Mouse (Mus musculus) limb, embryonic 14.5 days (tissue): ENCODE data around the gene Spint2. TPM values are rescaled to one million over a fixed set of nuclear protein-coding genes. Genes with fewer than 3 reads are reported as not detected.

Experiments used
- ATAC-seq: fragments of 200-750 bp; cut with Nextera tagmentation; 2 replicates; pipeline ENCODE4 v1.8.0; 2017; ENCODE audit warnings: low read depth, moderate number of reproducible peaks, moderate TSS enrichment; ENCODE audit not compliant: low FRiP score
- DNase-seq: peaks from one replicate; pipeline ENCODE4 v3.0.0-alpha.2; 2015; ENCODE audit warnings: low spot score
- H3K27ac ChIP-seq: fragments of 300-500 bp; sonication (generic); replicated peaks from 2 replicates; pipeline ENCODE4 v1.5.1; 2014; ENCODE audit warnings: low read depth, mild to moderate bottlenecking, low read length, moderate library complexity, mixed read lengths
- H3K27me3 ChIP-seq: fragments of 300-500 bp; sonication (generic); 2 replicates; pipeline ENCODE4 v1.6.1; 2014; ENCODE audit warnings: low read length, mixed read lengths; ENCODE audit not compliant: control insufficient read depth, insufficient read depth
- H3K36me3 ChIP-seq: fragments of 300-500 bp; sonication (generic); 2 replicates; pipeline ENCODE4 v1.6.1; 2014; ENCODE audit warnings: mild to moderate bottlenecking, low read length, moderate library complexity, mixed read lengths; ENCODE audit not compliant: control insufficient read depth, insufficient read depth
- H3K4me1 ChIP-seq: fragments of 300-500 bp; sonication (generic); 2 replicates; pipeline ENCODE4 v1.6.1; 2014; ENCODE audit warnings: antibody characterized with exemption, low read length, mixed read lengths; ENCODE audit not compliant: control insufficient read depth, insufficient read depth
- H3K4me2 ChIP-seq: fragments of 300-500 bp; sonication (generic); replicated peaks from 2 replicates; pipeline ENCODE4 v1.6.1; 2014; ENCODE audit warnings: low read depth, mild to moderate bottlenecking, low read length, moderate library complexity; ENCODE audit not compliant: severe bottlenecking
- H3K4me3 ChIP-seq: fragments of 300-500 bp; sonication (generic); replicated peaks from 2 replicates; pipeline ENCODE4 v1.5.1; 2014; ENCODE audit warnings: low read length
- H3K9ac ChIP-seq: fragments of 300-500 bp; sonication (generic); 2 replicates; pipeline ENCODE4 v1.6.1; 2014; ENCODE audit warnings: mild to moderate bottlenecking, low read depth, low read length, moderate library complexity; ENCODE audit not compliant: severe bottlenecking
- H3K9me3 ChIP-seq: fragments of 300-500 bp; sonication (generic); 2 replicates; pipeline ENCODE4 v1.6.1; 2016; ENCODE audit warnings: low read length; ENCODE audit not compliant: control insufficient read depth
- POLR2A ChIP-seq: fragments of 200-500 bp; IDR thresholded peaks from 2 replicates; pipeline ENCODE4 v1.8.0; 2012; ENCODE audit warnings: inconsistent platforms, mild to moderate bottlenecking, moderate library complexity, borderline replicate concordance; ENCODE audit not compliant: insufficient read depth, insufficient read length; ENCODE audit errors: extremely low read depth
- WGBS: fragments of 180-500 bp; shearing (Covaris S2); extraction: QIAGEN DNeasy Blood & Tissue Kit; methylation state at CpG from one replicate; pipeline ENCODE4 v1.1.7; 2014; 5-methylcytosine and 5-hydroxymethylcytosine counted together
- polyA plus RNA-seq, 2 experiments: library from polyadenylated mRNA; depleted of rRNA in 1 of 2; stranded (reverse) in 1 of 2; unstranded in 1 of 2; fragments of >200 nt; fragmentation: Nextera tagmentation in 1 of 2; extraction: Ambion mirVana in 1 of 2; gene quantifications; 2 replicates each; pipeline versions ENCODE4 v1.2.1 to v1.2.3; 2012 to 2014

The Spint2 gene
- polyA plus RNA-seq, 2 experiments = 95.3 to 149 TPM

DNA sequence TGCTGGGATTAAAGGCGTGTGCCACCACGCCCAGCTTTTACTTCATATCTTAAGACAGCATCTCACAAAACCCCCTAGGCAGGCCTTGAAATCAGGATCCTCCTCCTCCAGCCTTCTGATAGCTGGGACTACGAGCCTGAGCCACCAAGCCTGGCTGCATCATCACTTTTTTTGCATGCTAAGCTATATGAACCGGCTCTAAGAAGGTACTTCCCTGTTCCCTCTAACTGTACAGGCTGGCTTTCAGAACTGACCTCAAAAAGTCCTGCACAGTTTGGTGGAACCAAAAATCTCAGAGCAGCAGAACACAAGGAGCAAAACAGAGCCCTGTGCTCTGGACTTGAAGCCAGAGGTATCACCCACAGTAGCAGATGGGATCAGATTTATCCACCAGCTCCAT is 53.5 kb downstream of the Spint2 start:
- H3K27me3 ChIP-seq = peaks cover 19% of the 10 kb centered on the region
- WGBS = 69% methylated on average over 4 of the region's 4 CpGs
- H3K9ac ChIP-seq = no peak overlapping the region
- no peak overlapping the region for H3K27ac ChIP-seq
- TF ChIP-seq POLR2A = no peak
- ATAC-seq (no peak), DNase-seq (no peak)
- H3K4me3 ChIP-seq = no peak overlapping the region
- no peak overlapping the region for H3K4me2 ChIP-seq
- H3K9me3 ChIP-seq = no peaks in the 10 kb centered on the region
- H3K4me1 ChIP-seq = peaks cover 7% of the 10 kb centered on the region; the same call in 1 of the 2 replicates
- H3K36me3 ChIP-seq = no peaks in the 10 kb centered on the region

DNA sequence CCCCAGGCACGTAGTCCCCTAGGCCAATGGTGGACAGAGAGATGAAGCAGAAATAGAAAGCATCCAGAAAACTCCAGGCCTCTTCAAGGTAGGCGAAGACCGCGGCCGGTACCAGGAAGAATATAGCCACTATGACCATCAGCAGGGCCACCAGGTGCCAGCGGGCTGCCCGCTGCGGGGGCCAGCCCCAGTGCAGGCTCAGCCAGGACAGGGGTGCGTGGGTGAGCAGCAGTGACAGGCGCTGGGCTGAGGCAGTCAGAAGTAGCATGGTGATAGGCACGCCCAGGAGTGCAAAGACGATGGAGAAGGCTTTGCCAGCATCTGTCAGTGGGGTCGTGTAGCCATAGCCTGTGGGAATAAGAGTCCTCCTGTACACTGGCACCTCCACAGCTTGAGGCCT is 56.2 kb downstream of the Spint2 start:
- H3K27me3 ChIP-seq = no peaks in the 10 kb centered on the region
- no peak overlapping the region for H3K4me3 ChIP-seq
- H3K9ac ChIP-seq = no peak overlapping the region
- no peak for DNase-seq
- H3K4me2 ChIP-seq = no peak overlapping the region
- H3K27ac ChIP-seq = no peak overlapping the region
- 80% methylated on average over 12 of the region's 13 CpGs for WGBS
- no peak for ATAC-seq
- H3K4me1 ChIP-seq = peaks cover 7% of the 10 kb centered on the region; the same call in 1 of the 2 replicates
- H3K36me3 ChIP-seq = no peaks in the 10 kb centered on the region
- no peaks in the 10 kb centered on the region for H3K9me3 ChIP-seq
- no peak for TF ChIP-seq POLR2A

GRCm38 (mm10) chr7:29224756-29225394 is 56.8 kb downstream of the Spint2 start:
- Histone ChIP-seq H3K9me3 (no peaks in the 10 kb centered on the region; the same call in 1 of the 2 replicates), H3K36me3 (no peaks in the 10 kb centered on the region), H3K27ac (no peak overlapping the region), H3K4me2 (0 out of 2 replicates have a peak overlapping the region, but pooled peaks have one; percentile 21), H3K4me3 (no peak overlapping the region), H3K9ac (no peak overlapping the region), H3K4me1 (peaks cover 7% of the 10 kb centered on the region; the same call in 1 of the 2 replicates), H3K27me3 (no peaks in the 10 kb centered on the region)
- DNase-seq = no peak
- no peak for ATAC-seq
- WGBS = 12% methylated on average over 16 of the region's 16 CpGs
- no peak for TF ChIP-seq POLR2A

GRCm38 (mm10) chr7:29214846-29215245 is 66.9 kb downstream of the Spint2 start:
- Histone ChIP-seq H3K4me1 (no peaks in the 10 kb centered on the region), H3K4me2 (no peak overlapping the region), H3K4me3 (no peak overlapping the region), H3K36me3 (no peaks in the 10 kb centered on the region), H3K9ac (no peak overlapping the region), H3K27ac (no peak overlapping the region), H3K9me3 (no peaks in the 10 kb centered on the region; the same call in 1 of the 2 replicates), H3K27me3 (no peaks in the 10 kb centered on the region)
- WGBS = 45% methylated on average over 15 of the region's 15 CpGs
- TF ChIP-seq POLR2A = no peak
- DNase-seq (no peak), ATAC-seq (no peak)

DNA sequence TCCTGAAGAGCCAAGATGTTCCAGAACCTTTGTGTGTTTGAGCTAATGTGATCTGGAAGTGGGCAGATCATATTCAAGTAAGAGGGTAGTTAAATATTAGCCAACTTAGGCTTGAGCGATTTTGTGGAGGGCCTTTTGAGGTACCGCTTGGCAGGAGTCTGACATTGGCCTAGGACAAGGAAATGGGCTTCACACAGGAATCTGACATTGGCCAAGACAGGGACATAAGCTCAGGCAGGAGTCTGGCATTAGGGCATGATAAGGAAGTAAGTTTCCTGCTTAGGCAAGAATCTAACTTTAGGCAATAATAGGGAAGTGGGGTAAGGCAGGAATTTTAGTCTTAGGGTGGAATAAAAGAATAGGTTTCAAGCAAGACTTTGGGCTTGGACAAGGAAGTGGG is 67.5 kb downstream of the Spint2 start:
- no peak for TF ChIP-seq POLR2A
- Histone ChIP-seq H3K9ac (no peak overlapping the region), H3K27ac (no peak overlapping the region), H3K9me3 (no peaks in the 10 kb centered on the region), H3K4me3 (no peak overlapping the region), H3K36me3 (no peaks in the 10 kb centered on the region), H3K4me2 (peak overlapping the region; percentile 40; the same call in 1 of the 2 replicates), H3K4me1 (no peaks in the 10 kb centered on the region), H3K27me3 (no peaks in the 10 kb centered on the region)
- ATAC-seq = no peak
- 79% methylated on average over 2 of the region's 2 CpGs for WGBS
- no peak for DNase-seq
